Mouse (Mus musculus) midbrain, embryonic 15.5 days (tissue): Measurements from ENCODE around the gene Crybg3. TPM values are rescaled to one million over a fixed set of nuclear protein-coding genes. Genes with fewer than 3 reads are reported as not detected.
A peak's percentile ranks its signal among the peaks of the same experiment; 100 is the strongest.

Experiments
- ATAC-seq: fragments of 200-750 bp; cut with Nextera tagmentation; replicated peaks from 2 replicates; pipeline ENCODE4 v1.8.0; 2017; ENCODE audit warnings: moderate TSS enrichment
- H3K27ac ChIP-seq: fragments of 300-500 bp; sonication (generic); 2 replicates; pipeline ENCODE4 v1.5.1; 2015; ENCODE audit warnings: mild to moderate bottlenecking, inconsistent platforms
- H3K27me3 ChIP-seq: fragments of 300-500 bp; sonication (generic); replicated peaks from 2 replicates; pipeline ENCODE4 v1.6.1; 2015; ENCODE audit warnings: inconsistent platforms
- H3K36me3 ChIP-seq: fragments of 300-500 bp; sonication (generic); replicated peaks from 2 replicates; pipeline ENCODE4 v1.6.1; 2015; ENCODE audit warnings: inconsistent platforms
- H3K4me1 ChIP-seq: fragments of 300-500 bp; sonication (generic); 2 replicates; pipeline ENCODE4 v1.6.1; 2015; ENCODE audit warnings: inconsistent platforms
- H3K4me2 ChIP-seq: fragments of 300-500 bp; sonication (generic); 2 replicates; pipeline ENCODE4 v1.6.1; 2015; ENCODE audit warnings: inconsistent platforms, mild to moderate bottlenecking, moderate library complexity
- H3K4me3 ChIP-seq: fragments of 300-500 bp; sonication (generic); 2 replicates; pipeline ENCODE4 v1.5.1; 2015; ENCODE audit warnings: mild to moderate bottlenecking, inconsistent platforms
- H3K9ac ChIP-seq: fragments of 300-500 bp; sonication (generic); 2 replicates; pipeline ENCODE4 v1.6.1; 2015; ENCODE audit warnings: mild to moderate bottlenecking, inconsistent platforms
- H3K9me3 ChIP-seq: fragments of 300-500 bp; sonication (generic); 2 replicates; pipeline ENCODE4 v1.6.1; 2016; ENCODE audit warnings: inconsistent platforms
- WGBS: fragments of 180-500 bp; shearing (Covaris S2); methylation state at CpG from one replicate; pipeline ENCODE4 v1.1.7; 2015; ENCODE audit warnings: mixed read lengths; 5-methylcytosine and 5-hydroxymethylcytosine counted together
- polyA plus RNA-seq: library from polyadenylated mRNA; unstranded; fragments of >200 nt; fragmentation: Nextera tagmentation; extraction: Ambion mirVana; gene quantifications from 2 replicates; pipeline ENCODE4 v1.2.1, GENCODE M21; 2015

The Crybg3 gene
- polyA plus RNA-seq, 1 experiment from 2014 or later: 3.0 TPM

DNA sequence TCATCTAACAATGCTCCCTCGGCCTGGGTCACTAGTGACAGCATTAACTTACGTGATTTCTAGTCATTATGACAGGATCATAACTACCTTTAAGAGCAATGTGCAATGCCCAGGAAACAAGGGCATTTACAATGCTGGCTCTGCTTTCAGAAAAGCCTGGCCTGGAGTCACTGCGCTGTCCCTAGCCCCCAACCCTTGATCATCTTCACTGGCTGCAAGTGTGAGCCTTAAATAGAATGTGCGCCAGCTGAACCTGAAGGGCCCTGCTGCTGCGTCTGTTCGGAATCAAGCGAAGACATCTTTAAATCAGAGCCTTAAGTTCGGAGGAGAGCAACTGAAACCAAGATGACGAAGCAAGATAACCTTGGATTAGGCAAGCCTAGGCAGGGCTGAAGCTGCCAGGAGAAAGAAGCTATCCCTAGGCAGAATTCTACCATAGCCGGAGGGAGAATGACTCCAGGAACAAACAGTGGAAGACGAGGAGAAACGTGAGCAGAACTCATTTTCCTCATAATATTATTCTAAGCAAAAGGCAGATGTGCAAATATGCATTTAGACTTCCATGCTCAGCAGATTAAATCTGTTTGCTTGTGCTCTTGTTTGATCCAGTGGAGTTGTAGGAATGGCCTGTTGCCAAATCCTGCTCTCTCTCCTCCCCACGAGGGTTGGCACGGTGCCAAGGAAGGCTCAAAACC lies 52.7 kb downstream of the Crybg3 start:
- WGBS: 57% methylated on average over 14 of the region's 14 CpGs
- Histone ChIP-seq H3K4me3 (no peak overlapping the region), H3K4me1 (peaks cover 19% of the 10 kb centered on the region), H3K9ac (no peak overlapping the region), H3K27ac (peak overlapping the region; percentile 66), H3K36me3 (no peaks in the 10 kb centered on the region), H3K4me2 (no peak overlapping the region), H3K9me3 (no peaks in the 10 kb centered on the region), H3K27me3 (no peaks in the 10 kb centered on the region)
- peak; percentile 64 for ATAC-seq

DNA sequence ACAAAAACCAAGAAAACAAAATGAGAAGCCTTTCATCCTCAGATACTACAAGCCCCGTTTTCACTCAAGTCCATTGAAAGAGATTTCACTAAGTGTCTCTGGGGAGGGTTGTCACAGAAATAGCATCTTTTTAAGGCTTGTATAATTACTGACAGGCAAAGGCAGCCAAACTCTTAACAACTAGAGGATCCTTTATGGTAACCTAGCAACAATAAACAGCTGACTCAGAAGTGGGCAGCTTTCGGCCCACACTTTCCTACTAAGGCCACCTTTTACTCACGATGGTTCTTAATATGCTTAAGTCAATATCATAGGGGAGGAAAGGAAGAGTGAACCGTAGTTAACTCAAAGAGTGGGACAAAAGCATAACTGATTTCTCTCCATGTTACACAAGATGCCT lies 53.3 kb downstream of the Crybg3 start:
- Histone ChIP-seq H3K4me1 (peaks cover 19% of the 10 kb centered on the region), H3K4me3 (no peak overlapping the region), H3K4me2 (no peak overlapping the region), H3K9ac (no peak overlapping the region), H3K9me3 (no peaks in the 10 kb centered on the region), H3K36me3 (no peaks in the 10 kb centered on the region), H3K27me3 (no peaks in the 10 kb centered on the region), H3K27ac (0 out of 2 replicates have a peak overlapping the region, but pooled peaks have one; percentile 66)
- peak; percentile 64 for ATAC-seq
- WGBS: 19% methylated on average over 4 of the region's 4 CpGs

DNA sequence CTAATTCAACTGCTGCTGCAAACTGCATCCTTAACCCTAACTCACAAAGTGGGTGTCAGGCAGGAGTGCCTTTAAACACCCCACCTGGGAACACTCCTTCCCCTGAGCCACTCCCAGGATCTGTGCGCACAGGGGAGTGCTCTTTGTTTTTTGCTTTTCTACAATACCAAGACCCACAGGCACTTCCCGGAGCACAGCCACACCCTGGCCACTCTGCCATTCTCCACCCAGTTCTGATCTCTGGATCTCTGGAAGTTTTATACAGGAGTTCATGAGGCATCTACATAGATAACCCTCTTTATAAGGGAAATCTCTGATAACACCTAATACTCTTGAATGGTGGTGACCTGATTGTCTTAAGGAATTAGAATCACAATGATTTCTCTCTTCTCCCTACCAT lies 55.4 kb downstream of the Crybg3 start:
- Histone ChIP-seq H3K4me1 (peaks cover 19% of the 10 kb centered on the region), H3K9ac (no peak overlapping the region), H3K4me3 (no peak overlapping the region), H3K27me3 (no peaks in the 10 kb centered on the region), H3K27ac (no peak overlapping the region), H3K36me3 (no peaks in the 10 kb centered on the region), H3K4me2 (no peak overlapping the region), H3K9me3 (no peaks in the 10 kb centered on the region)
- WGBS: 82% methylated on average over 2 of the region's 2 CpGs
- no peak for ATAC-seq

DNA sequence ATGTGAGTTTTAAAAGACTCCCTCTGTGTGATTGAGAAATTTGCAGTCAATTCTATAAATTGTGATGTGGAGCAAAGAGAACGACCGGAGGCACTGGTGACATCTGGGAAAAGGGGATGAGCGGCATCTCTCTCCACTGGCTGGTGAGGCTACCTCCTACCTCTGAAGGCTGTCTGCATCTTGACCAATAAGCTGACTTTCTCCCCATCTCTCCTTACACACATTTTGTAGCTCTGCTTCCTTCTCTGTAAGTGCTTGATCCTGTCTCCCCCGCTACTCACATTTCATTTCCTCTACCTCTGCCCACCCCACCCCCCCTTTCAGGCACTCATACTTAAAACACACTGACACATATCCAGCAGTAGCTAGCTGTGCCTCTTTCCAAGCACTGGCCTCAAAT lies 59.4 kb downstream of the Crybg3 start:
- Histone ChIP-seq H3K4me3 (no peak overlapping the region), H3K9ac (no peak overlapping the region), H3K27me3 (no peaks in the 10 kb centered on the region), H3K9me3 (no peaks in the 10 kb centered on the region), H3K36me3 (no peaks in the 10 kb centered on the region), H3K4me1 (no peaks in the 10 kb centered on the region), H3K4me2 (no peak overlapping the region), H3K27ac (no peak overlapping the region)
- 76% methylated on average over 4 of the region's 4 CpGs for WGBS
- ATAC-seq: no peak

DNA sequence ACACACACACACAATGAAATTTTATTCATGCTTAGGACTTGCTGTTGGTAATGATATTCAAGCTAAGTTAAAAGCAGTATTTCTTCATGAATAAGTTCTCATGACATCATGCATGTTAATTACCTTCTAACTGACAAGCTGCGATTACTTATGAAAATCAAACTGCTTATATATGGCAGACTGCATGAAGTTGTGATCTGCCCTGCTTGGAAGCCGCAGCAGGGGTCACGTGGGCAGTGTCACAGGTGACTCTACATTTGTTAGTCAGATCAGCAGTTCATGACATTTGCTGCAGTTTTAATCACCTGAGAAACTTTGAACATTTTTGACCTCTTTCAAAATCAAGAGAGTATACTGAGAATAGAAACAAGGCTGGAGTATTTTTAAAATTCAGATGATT lies 59.8 kb downstream of the Crybg3 start:
- Histone ChIP-seq H3K4me2 (no peak overlapping the region), H3K4me3 (no peak overlapping the region), H3K27ac (no peak overlapping the region), H3K4me1 (no peaks in the 10 kb centered on the region), H3K9ac (no peak overlapping the region), H3K36me3 (no peaks in the 10 kb centered on the region), H3K9me3 (no peaks in the 10 kb centered on the region), H3K27me3 (no peaks in the 10 kb centered on the region)
- WGBS: 85% methylated on average over 3 of the region's 3 CpGs
- no peak for ATAC-seq

DNA sequence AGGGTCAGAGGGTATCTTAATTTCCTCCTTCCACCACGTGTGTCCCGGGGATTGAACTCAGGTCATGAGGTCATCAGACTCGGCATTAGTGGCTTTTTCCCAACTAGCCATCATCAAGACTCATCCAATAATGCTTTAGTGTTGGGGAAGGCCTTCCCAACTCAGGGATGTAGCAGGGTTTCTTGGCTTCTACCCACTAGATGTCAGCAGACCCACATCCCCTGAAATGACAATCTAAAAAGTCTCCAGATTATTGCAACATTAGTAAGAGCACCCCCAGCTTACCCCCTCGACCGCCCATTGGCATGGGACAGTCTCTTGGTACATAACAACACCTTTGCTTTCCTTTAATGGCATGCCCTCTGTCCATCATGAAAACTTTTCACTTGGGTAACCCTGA lies 65.1 kb downstream of the Crybg3 start:
- no peak for ATAC-seq
- WGBS: 87% methylated on average over 5 of the region's 5 CpGs
- H3K4me2 ChIP-seq: no peak overlapping the region
- no peaks in the 10 kb centered on the region for H3K4me1 ChIP-seq
- no peak overlapping the region for H3K4me3 ChIP-seq
- H3K36me3 ChIP-seq: no peaks in the 10 kb centered on the region
- H3K27me3 ChIP-seq: no peaks in the 10 kb centered on the region
- no peak overlapping the region for H3K9ac ChIP-seq
- H3K9me3 ChIP-seq: no peaks in the 10 kb centered on the region
- H3K27ac ChIP-seq: no peak overlapping the region

DNA sequence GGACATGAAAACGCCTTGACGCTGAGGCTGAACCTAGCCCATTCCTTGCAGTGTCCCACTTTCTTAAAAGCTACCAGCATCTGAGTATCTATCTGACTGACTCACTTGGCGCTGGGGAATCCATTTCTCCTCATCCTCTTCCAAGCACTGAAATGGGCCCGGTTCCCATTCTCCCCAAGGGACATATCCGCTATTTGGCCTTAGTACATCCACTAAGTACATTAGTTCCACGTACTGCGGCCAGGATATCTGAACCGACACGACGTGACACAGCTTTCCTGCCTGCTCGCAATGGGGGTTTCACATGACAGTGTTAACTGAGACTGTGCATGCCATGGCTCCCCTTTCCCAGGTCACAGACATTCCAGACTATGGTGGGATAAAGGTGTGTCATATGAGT lies 66.4 kb downstream of the Crybg3 start:
- Histone ChIP-seq H3K4me1 (no peaks in the 10 kb centered on the region), H3K27me3 (no peaks in the 10 kb centered on the region), H3K4me3 (no peak overlapping the region), H3K27ac (no peak overlapping the region), H3K4me2 (no peak overlapping the region), H3K9ac (no peak overlapping the region), H3K9me3 (no peaks in the 10 kb centered on the region), H3K36me3 (no peaks in the 10 kb centered on the region)
- ATAC-seq: no peak
- 89% methylated on average over 11 of the region's 11 CpGs for WGBS

DNA sequence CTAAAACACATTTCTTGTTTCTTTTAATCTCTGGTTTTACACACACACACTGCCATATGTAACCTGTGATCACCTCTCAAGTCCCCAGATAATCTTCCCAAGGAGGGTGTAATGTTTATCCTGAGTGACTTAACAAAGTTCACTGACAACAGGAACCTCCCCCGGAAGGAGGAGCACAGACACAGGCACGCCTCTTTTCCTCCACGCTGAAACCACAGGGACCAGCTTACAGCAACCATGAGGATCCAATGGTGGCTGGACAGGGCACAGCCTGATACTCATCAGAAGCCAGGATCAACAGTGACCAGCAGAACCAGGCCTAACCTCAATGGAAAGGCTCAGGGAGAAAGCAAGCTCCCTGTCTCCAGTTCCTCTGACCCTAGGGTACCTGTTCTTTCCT lies 68.2 kb downstream of the Crybg3 start:
- WGBS: 40% methylated on average over 3 of the region's 3 CpGs
- no peak for ATAC-seq
- no peaks in the 10 kb centered on the region for H3K36me3 ChIP-seq
- H3K9me3 ChIP-seq: no peaks in the 10 kb centered on the region
- no peak overlapping the region for H3K9ac ChIP-seq
- H3K27me3 ChIP-seq: no peaks in the 10 kb centered on the region
- no peak overlapping the region for H3K4me2 ChIP-seq
- no peak overlapping the region for H3K4me3 ChIP-seq
- no peaks in the 10 kb centered on the region for H3K4me1 ChIP-seq
- H3K27ac ChIP-seq: no peak overlapping the region

DNA sequence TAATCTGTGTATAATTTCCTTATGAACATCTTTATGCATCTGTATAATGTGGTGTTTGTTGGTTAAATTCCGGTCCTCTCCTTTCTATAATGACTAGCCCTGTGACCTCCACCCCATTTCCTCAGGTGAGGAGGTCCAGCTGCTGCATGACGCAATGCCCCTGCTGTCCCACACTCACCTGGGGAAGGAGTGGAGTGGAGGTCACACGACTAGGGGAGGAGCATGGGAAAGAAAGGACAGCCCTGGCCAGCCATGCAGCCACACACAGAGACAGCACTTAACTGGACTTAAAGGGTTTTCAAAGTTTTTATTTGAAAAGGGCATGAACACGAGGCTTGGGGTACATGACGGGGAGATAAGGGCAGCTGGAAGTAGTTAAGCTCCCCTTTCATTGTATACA lies 69.5 kb downstream of the Crybg3 start:
- no peak overlapping the region for H3K4me3 ChIP-seq
- H3K9ac ChIP-seq: no peak overlapping the region
- H3K27me3 ChIP-seq: no peaks in the 10 kb centered on the region
- no peaks in the 10 kb centered on the region for H3K36me3 ChIP-seq
- H3K4me2 ChIP-seq: no peak overlapping the region
- ATAC-seq: no peak
- H3K27ac ChIP-seq: no peak overlapping the region
- 86% methylated on average over 5 of the region's 5 CpGs for WGBS
- no peaks in the 10 kb centered on the region for H3K4me1 ChIP-seq
- H3K9me3 ChIP-seq: no peaks in the 10 kb centered on the region

DNA sequence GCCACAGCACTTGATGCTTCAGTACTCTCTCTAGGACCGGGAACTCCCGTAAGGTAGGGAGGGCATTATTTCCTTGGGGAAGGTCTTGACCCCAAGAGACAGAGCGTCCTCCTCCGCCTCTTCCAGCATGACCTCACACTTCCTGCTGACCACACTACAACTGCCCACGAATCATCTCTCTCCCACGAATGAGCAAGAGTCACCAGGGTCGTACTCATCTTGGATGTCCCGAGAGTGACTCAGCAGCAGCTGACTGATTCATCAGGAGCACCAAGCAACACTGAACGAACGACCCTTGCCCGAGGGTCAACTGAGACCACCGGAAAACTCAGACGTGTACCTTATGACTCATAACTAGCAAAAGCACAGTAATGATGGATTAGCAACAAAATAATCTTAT lies 71.2 kb downstream of the Crybg3 start:
- Histone ChIP-seq H3K9ac (no peak overlapping the region), H3K4me1 (no peaks in the 10 kb centered on the region), H3K27ac (no peak overlapping the region), H3K27me3 (no peaks in the 10 kb centered on the region), H3K4me3 (no peak overlapping the region), H3K9me3 (no peaks in the 10 kb centered on the region), H3K4me2 (no peak overlapping the region), H3K36me3 (no peaks in the 10 kb centered on the region)
- 93% methylated on average over 13 of the region's 13 CpGs for WGBS
- ATAC-seq: no peak

DNA sequence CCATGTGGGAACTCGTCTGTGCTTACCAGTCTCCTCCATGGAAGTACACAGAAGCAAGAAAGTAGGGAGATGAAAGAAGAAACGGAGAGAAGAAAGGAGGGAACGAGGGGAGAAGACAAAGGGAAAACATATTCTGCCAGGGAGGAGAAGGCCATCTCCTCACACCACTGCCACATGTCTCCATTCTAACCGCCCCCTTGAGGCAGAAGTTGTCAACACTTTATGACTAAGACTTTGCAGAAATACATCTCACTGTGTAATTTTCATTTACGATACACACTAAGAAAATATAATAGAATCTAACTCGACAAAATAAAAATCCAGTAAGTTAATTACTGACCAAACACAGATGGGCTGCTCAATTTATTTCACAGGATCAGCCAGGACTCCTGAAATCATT lies 73.8 kb downstream of the Crybg3 start:
- H3K36me3 ChIP-seq: no peaks in the 10 kb centered on the region
- H3K4me3 ChIP-seq: no peak overlapping the region
- H3K27me3 ChIP-seq: no peaks in the 10 kb centered on the region
- no peaks in the 10 kb centered on the region for H3K9me3 ChIP-seq
- no peak overlapping the region for H3K4me2 ChIP-seq
- 84% methylated on average over 6 of the region's 6 CpGs for WGBS
- H3K27ac ChIP-seq: no peak overlapping the region
- no peak for ATAC-seq
- H3K9ac ChIP-seq: no peak overlapping the region
- no peaks in the 10 kb centered on the region for H3K4me1 ChIP-seq

DNA sequence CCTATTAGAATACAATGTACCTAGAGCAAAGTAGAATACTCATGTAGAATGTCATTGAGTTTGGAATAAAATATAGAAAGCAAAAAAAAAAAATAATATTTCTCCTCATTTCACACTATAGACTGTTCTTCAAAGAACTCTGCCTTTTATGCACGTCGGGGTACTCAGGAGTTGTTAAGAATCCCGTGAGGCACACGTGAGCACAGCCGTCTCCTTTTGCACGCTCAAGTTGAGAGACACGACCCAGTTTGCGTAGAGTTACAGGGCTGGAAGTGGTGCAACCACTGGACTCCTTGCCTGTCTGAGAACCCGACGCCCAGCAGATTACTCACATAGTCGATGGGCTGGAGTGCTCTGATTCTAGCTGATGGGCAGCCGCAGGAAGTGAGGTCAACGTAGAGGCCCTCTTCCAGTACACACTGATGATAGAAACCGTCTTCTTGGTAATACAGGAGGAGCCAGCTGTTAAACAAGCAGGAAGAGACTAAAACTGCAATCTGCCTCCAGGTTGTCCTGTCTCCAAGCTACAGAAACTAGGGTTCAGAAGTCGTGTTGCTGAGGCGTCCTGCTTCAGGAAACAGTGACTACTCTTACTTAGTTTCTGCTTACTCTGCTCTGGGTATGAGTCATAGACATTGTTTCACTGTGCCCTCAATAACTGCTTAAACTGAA lies 78.9 kb downstream of the Crybg3 start:
- no peak for ATAC-seq
- no peak overlapping the region for H3K27ac ChIP-seq
- WGBS: 93% methylated on average over 16 of the region's 16 CpGs

More for the DNA sequence above, 78.9 kb downstream of the Crybg3 start:
- Histone ChIP-seq H3K9ac (no peak overlapping the region), H3K4me2 (no peak overlapping the region), H3K36me3 (no peaks in the 10 kb centered on the region), H3K27me3 (no peaks in the 10 kb centered on the region), H3K4me1 (no peaks in the 10 kb centered on the region), H3K9me3 (no peaks in the 10 kb centered on the region), H3K4me3 (no peak overlapping the region)
